Mouse (Mus musculus) layer of hippocampus, adult 6 months (tissue): ENCODE results near the gene Olfr853. TPM values are rescaled to one million over a fixed set of nuclear protein-coding genes. Genes with fewer than 3 reads are reported as not detected.

Source experiments
- long read RNA-seq, 2 experiments: library from polyadenylated mRNA; unstranded; transcript quantifications; one replicate each; pipeline ENCODE4 v2.0.0; 2019 to 2020
- polyA plus RNA-seq: library from polyadenylated mRNA; unstranded; fragments of <200 nt; fragmentation: Nextera tagmentation; gene quantifications from 2 replicates; pipeline ENCODE4 v1.2.3, GENCODE M21; 2021

Gene Olfr853
- polyA plus RNA-seq, result not detected in 2 replicates
- long read RNA-seq, experiment 1, result 0 reads
- long read RNA-seq, experiment 2, result 0 reads

DNA sequence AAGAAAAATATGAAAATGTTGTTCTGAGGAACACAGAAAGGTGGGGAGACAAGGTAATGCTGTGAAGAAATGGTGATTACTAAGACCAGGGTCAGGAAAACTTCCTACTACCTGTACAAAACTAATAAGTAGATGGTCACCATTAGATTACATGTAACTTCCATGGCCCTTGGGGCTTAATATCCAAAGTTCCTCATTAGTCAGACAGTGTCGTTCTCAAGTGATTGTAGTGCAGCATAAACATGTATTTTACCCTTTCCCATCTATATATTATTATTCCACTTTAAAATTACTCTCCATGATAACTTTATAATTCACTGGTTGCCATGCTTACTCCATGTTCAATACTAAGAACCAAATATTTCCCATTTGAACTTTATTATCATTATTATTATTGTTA is at the start of gene Olfr853:
Gene Olfr853, minus strand, starts transcription at position 101 of the 400 bp plus-strand sequence.

GRCm38 (mm10) chr9:19582317-19582716 is 41.4 kb upstream of the Olfr853 start, which contains the start of gene Olfr855:
Gene Olfr855 (plus strand): TSS chr9:19582617.

DNA sequence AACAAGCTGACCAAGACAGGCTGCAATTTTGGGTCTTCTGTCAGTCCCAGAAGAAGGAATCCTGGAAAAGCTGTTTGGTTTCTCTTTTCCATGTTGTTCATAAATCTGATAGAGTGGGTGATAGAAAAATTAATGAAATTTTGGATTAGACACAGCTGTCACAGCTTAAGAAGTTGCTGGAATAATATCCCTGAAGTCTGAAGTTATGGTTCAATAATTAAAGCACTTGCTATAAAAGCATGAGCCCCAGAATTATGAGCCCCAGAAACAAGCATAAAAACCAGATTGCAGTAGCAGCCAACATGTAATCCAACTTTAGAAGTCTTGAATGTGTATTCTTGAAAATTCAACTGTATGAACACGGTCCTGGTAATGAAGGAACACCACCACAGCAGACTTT is 26.4 kb upstream of the Olfr853 start, which contains the start of gene Olfr854:
Gene Olfr854, minus strand, starts transcription at position 101 of the 400 bp plus-strand sequence.

GRCm38 (mm10) chr9:19492995-19493394 is 47.9 kb downstream of the Olfr853 start, which contains the start of gene Olfr851:
Gene Olfr851 (plus strand): TSS chr9:19493295.

Other genes starting within 250 kb of the Olfr853 start
- gene Olfr844, start 224.7 kb downstream of the Olfr853 start, polyA plus RNA-seq, result not detected in 2 replicates
- not detected in 2 replicates for gene Olfr845, start 204.6 kb downstream of the Olfr853 start, polyA plus RNA-seq
- gene Olfr846, start 177.1 kb downstream of the Olfr853 start, polyA plus RNA-seq, result not detected in 2 replicates
- not detected in 2 replicates for gene Olfr847, start 162.4 kb downstream of the Olfr853 start, polyA plus RNA-seq
- not detected in 2 replicates for gene Olfr849, start 100.8 kb downstream of the Olfr853 start, polyA plus RNA-seq
- not detected in 2 replicates for gene Olfr850, start 62.8 kb downstream of the Olfr853 start, polyA plus RNA-seq
- not detected in 2 replicates for gene Olfr851, start 47.8 kb downstream of the Olfr853 start, polyA plus RNA-seq
- not detected in 2 replicates for gene Olfr854, start 26.3 kb upstream of the Olfr853 start, polyA plus RNA-seq
- not detected in 2 replicates for gene Olfr855, start 41.5 kb upstream of the Olfr853 start, polyA plus RNA-seq
- gene Zfp317, start 81.0 kb upstream of the Olfr853 start, polyA plus RNA-seq, result 8.6 and 13.6 TPM in 2 replicates
- not detected in 2 replicates for gene Olfr857, start 168.4 kb upstream of the Olfr853 start, polyA plus RNA-seq
- gene Olfr58, start 239.2 kb upstream of the Olfr853 start, polyA plus RNA-seq, result not detected in 2 replicates